Mouse (Mus musculus) kidney, postnatal 14 days (tissue): Measurements from ENCODE around the gene Smap2.
A peak's percentile ranks its signal among the peaks of the same experiment; 100 is the strongest.

Experiments used
- DNase-seq: peaks from one replicate; pipeline ENCODE4 v3.0.0; 2022; ENCODE audit warnings: mixed read lengths

The Smap2 gene

GRCm38 (mm10) chr4:121020040-121020790 lies 3.2 kb upstream of the Smap2 start:
- peak; percentile 48 for DNase-seq

- no peak for DNase-seq
Measured at GRCm38 (mm10) chr4:121018250-121018649, 1.2 kb upstream of the Smap2 start.

- DNase-seq, result peak; percentile 52
Measured at GRCm38 (mm10) chr4:121016021-121016898, 787 bp downstream of the Smap2 start.

- DNase-seq, result no peak
Measured at GRCm38 (mm10) chr4:121015268-121015659, 1.8 kb downstream of the Smap2 start.

GRCm38 (mm10) chr4:121014594-121015267 lies 2.3 kb downstream of the Smap2 start:
- DNase-seq, result no peak

GRCm38 (mm10) chr4:121010770-121011549 lies 6.1 kb downstream of the Smap2 start:
- no peak for DNase-seq

- no peak for DNase-seq
Measured at GRCm38 (mm10) chr4:121009151-121009550, 7.9 kb downstream of the Smap2 start.

- no peak for DNase-seq
Measured at GRCm38 (mm10) chr4:121008071-121008745, 8.8 kb downstream of the Smap2 start.

- no peak for DNase-seq
Measured at GRCm38 (mm10) chr4:121007006-121007405, 10.0 kb downstream of the Smap2 start.

GRCm38 (mm10) chr4:121004679-121005078 lies 12.4 kb downstream of the Smap2 start:
- DNase-seq, result peak; percentile 18

- DNase-seq, result no peak
Measured at GRCm38 (mm10) chr4:121003611-121004091, 13.4 kb downstream of the Smap2 start.

GRCm38 (mm10) chr4:121002400-121003171 lies 14.5 kb downstream of the Smap2 start:
- DNase-seq, result no peak

- no peak for DNase-seq
Measured at GRCm38 (mm10) chr4:121001659-121002058, 15.4 kb downstream of the Smap2 start.

- no peak for DNase-seq
Measured at GRCm38 (mm10) chr4:121001042-121001441, 16.0 kb downstream of the Smap2 start.

GRCm38 (mm10) chr4:120995911-120996310 lies 21.1 kb downstream of the Smap2 start:
- peak; percentile 41 for DNase-seq

- DNase-seq, result no peak
Measured at GRCm38 (mm10) chr4:120993025-120993424, 24.0 kb downstream of the Smap2 start.

GRCm38 (mm10) chr4:120992284-120992683 lies 24.8 kb downstream of the Smap2 start:
- DNase-seq, result no peak

GRCm38 (mm10) chr4:120987319-120987718 lies 29.7 kb downstream of the Smap2 start:
- DNase-seq, result no peak

GRCm38 (mm10) chr4:120986446-120986845 lies 30.6 kb downstream of the Smap2 start:
- peak; percentile 44 for DNase-seq

GRCm38 (mm10) chr4:120978221-120978620 lies 38.8 kb downstream of the Smap2 start:
- DNase-seq, result no peak

- DNase-seq, result no peak
Measured at GRCm38 (mm10) chr4:120975428-120975734, 41.7 kb downstream of the Smap2 start.
